ENCODE assay signal across 21 mouse cellular contexts in genomic region chr16:76429156-76429555, GRCm38 (mm10). TPM values are rescaled to one million over a fixed set of nuclear protein-coding genes. Genes with fewer than 3 reads are reported as not detected.
DNase-seq lines count a peak whose midpoint lies in the region; ATAC-seq and TF ChIP-seq lines count a peak whose summit lies in the region.
"Had no signal": no experiment of that assay in that cellular context is flagged by ENCODE, and none has a peak within 500 bp of the region (broad histone marks: within the 10 kb centered on the region; RNA-seq: fewer than 3 reads in every experiment).

No protein-coding gene starts in this region.

- H3K4me1 ChIP-seq in forebrain, embryonic 15.5 days, result peaks cover 10% of the 10 kb centered on the region; the same call in 1 of the 2 replicates
- 0 out of 2 replicates have a peak, but pooled peaks cover 3% of the 10 kb centered on the region for H3K4me1 ChIP-seq in forebrain, embryonic 14.5 days (ENCODE audit: control insufficient read depth, insufficient read depth, low read length)
- peaks cover 14% of the 10 kb centered on the region for H3K4me1 ChIP-seq in forebrain, embryonic 16.5 days (replicated peaks; ENCODE audit: control insufficient read depth, insufficient read depth, low read length)
- no peaks in the 10 kb centered on the region for H3K4me1 ChIP-seq in forebrain, embryonic 11.5 days (replicated peaks; ENCODE audit: control insufficient read depth, insufficient read depth, low read length)
- peaks cover 5% of the 10 kb centered on the region; the same call in 1 of the 2 replicates for H3K4me1 ChIP-seq in kidney, adult 2 months (ENCODE audit: control insufficient read depth, insufficient read depth, low read length)

- ATAC-seq in forebrain, embryonic 15.5 days (replicated peaks), result no peak
- no peak for ATAC-seq in forebrain, embryonic 14.5 days
- no peak for ATAC-seq in forebrain, embryonic 16.5 days
- ATAC-seq in forebrain, embryonic 11.5 days (replicated peaks; ENCODE audit: low FRiP score), result no peak
- ATAC-seq: activated CD4-positive, CD25-positive, alpha-beta regulatory T cell, adult 4 months; CD4-positive, CD25-positive, alpha-beta regulatory T cell, adult 4 months; Patski had no signal

- no peak overlapping the region for H3K4me2 ChIP-seq in forebrain, embryonic 15.5 days (replicated peaks)
- H3K4me2 ChIP-seq in forebrain, embryonic 14.5 days (ENCODE audit: low read length), result no peak overlapping the region
- H3K4me2 ChIP-seq in forebrain, embryonic 16.5 days (ENCODE audit: low read length), result no peak overlapping the region
- no peak overlapping the region for H3K4me2 ChIP-seq in forebrain, embryonic 11.5 days (ENCODE audit: low read depth, low read length, severe bottlenecking)

- no peaks in the 10 kb centered on the region for H3K9me3 ChIP-seq in forebrain, embryonic 15.5 days
- H3K9me3 ChIP-seq in forebrain, embryonic 14.5 days (replicated peaks; ENCODE audit: control insufficient read depth, low read length), result no peaks in the 10 kb centered on the region
- H3K9me3 ChIP-seq in forebrain, embryonic 16.5 days (ENCODE audit: control insufficient read depth, low read length), result no peaks in the 10 kb centered on the region
- no peaks in the 10 kb centered on the region for H3K9me3 ChIP-seq in forebrain, embryonic 11.5 days (ENCODE audit: control insufficient read depth, low read length)
- H3K9me3 ChIP-seq: G1E had no signal

- no peaks in the 10 kb centered on the region for H3K27me3 ChIP-seq in forebrain, embryonic 15.5 days
- no peaks in the 10 kb centered on the region for H3K27me3 ChIP-seq in forebrain, embryonic 14.5 days (replicated peaks; ENCODE audit: control insufficient read depth, insufficient read depth, low read length)
- H3K27me3 ChIP-seq in forebrain, embryonic 16.5 days (replicated peaks; ENCODE audit: control insufficient read depth, insufficient read depth, low read length), result no peaks in the 10 kb centered on the region
- no peaks in the 10 kb centered on the region for H3K27me3 ChIP-seq in forebrain, embryonic 11.5 days (ENCODE audit: control insufficient read depth, insufficient read depth, low read length)
- H3K27me3 ChIP-seq in kidney, adult 2 months (replicated peaks; ENCODE audit: control insufficient read depth, insufficient read depth, low read length), result no peaks in the 10 kb centered on the region
- H3K27me3 ChIP-seq: CH12.LX, Patski had no signal

- no peak overlapping the region for H3K9ac ChIP-seq in forebrain, embryonic 15.5 days (replicated peaks)
- H3K9ac ChIP-seq in forebrain, embryonic 14.5 days (ENCODE audit: low read length), result no peak overlapping the region
- no peak overlapping the region for H3K9ac ChIP-seq in forebrain, embryonic 16.5 days (replicated peaks; ENCODE audit: low read depth, low read length)
- no peak overlapping the region for H3K9ac ChIP-seq in forebrain, embryonic 11.5 days (ENCODE audit: low read length)

- no peaks in the 10 kb centered on the region for H3K36me3 ChIP-seq in forebrain, embryonic 15.5 days
- no peaks in the 10 kb centered on the region for H3K36me3 ChIP-seq in forebrain, embryonic 14.5 days (ENCODE audit: control insufficient read depth, insufficient read depth, low read length)
- no peaks in the 10 kb centered on the region for H3K36me3 ChIP-seq in forebrain, embryonic 16.5 days (ENCODE audit: control insufficient read depth, insufficient read depth)
- H3K36me3 ChIP-seq in forebrain, embryonic 11.5 days (ENCODE audit: control insufficient read depth, insufficient read depth, low read length), result no peaks in the 10 kb centered on the region
- H3K36me3 ChIP-seq in kidney, adult 2 months (ENCODE audit: control insufficient read depth, insufficient read depth, low read length), result no peaks in the 10 kb centered on the region
- H3K36me3 ChIP-seq: G1E had no signal

- peak; percentile 50 for DNase-seq in adrenal gland, adult 2 months
- DNase-seq in adrenal gland, postnatal 14 days, result no peak
- no peak for DNase-seq in forebrain, embryonic 14.5 days (ENCODE audit: low spot score)
- DNase-seq in forebrain, embryonic 11.5 days (ENCODE audit: low spot score), result no peak
- peak; percentile 20 for DNase-seq in kidney, adult 2 months
- no peak for DNase-seq in kidney, postnatal 14 days
- DNase-seq: adrenal gland, adult 8-10 months; adrenal gland, postnatal 10 days; adrenal gland, postnatal 25 days; B cell, adult 2 months; cerebellum, adult 11 months; cerebellum, adult 11-12 months; cerebellum, adult 18-20 months; cerebellum, adult 2 months had no signal

- H3K27ac ChIP-seq in forebrain, embryonic 15.5 days (replicated peaks), result 0 out of 2 replicates have a peak overlapping the region, but pooled peaks have one; percentile 1
- no peak overlapping the region for H3K27ac ChIP-seq in forebrain, embryonic 14.5 days (ENCODE audit: low read depth, low read length)
- peak overlapping the region; percentile 47 for H3K27ac ChIP-seq in forebrain, embryonic 16.5 days (ENCODE audit: low read length)
- no peak overlapping the region for H3K27ac ChIP-seq in forebrain, embryonic 11.5 days (ENCODE audit: low read depth, low read length)
- H3K27ac ChIP-seq in kidney, adult 2 months (ENCODE audit: insufficient read depth, low read depth, low read length), result no peak overlapping the region

- no peak for TF ChIP-seq CTCF in kidney, adult 2 months (conservative IDR thresholded peaks at IDR 0.05; ENCODE audit: insufficient read depth, insufficient read length, low read depth, low read length)

- no peak for TF ChIP-seq POLR2A in kidney, adult 2 months (IDR thresholded peaks at IDR 0.05; ENCODE audit: low read depth, low read length)

- 93% methylated on average over 3 of the region's 3 CpGs for WGBS in forebrain, embryonic 15.5 days
- 95% methylated on average over 3 of the region's 3 CpGs for WGBS in forebrain, embryonic 14.5 days
- 95% methylated on average over 3 of the region's 3 CpGs for WGBS in forebrain, embryonic 16.5 days
- 91% methylated on average over 3 of the region's 3 CpGs for WGBS in forebrain, embryonic 11.5 days
- 64% methylated on average over 3 of the region's 3 CpGs for WGBS in kidney, adult 2 months

- H3K4me3 ChIP-seq in forebrain, embryonic 15.5 days, result no peak overlapping the region
- H3K4me3 ChIP-seq in forebrain, embryonic 14.5 days (ENCODE audit: low read depth, low read length), result no peak overlapping the region
- H3K4me3 ChIP-seq in forebrain, embryonic 16.5 days (replicated peaks; ENCODE audit: low read length), result no peak overlapping the region
- no peak overlapping the region for H3K4me3 ChIP-seq in forebrain, embryonic 11.5 days (ENCODE audit: low read depth, low read length)
- no peak overlapping the region for H3K4me3 ChIP-seq in kidney, adult 2 months (ENCODE audit: insufficient read depth, low read depth, low read length)

RNA-seq across cellular contexts. Expression of gene Nrip1, which starts 55.5 kb away (rescaled TPM):
- 10 to 100 TPM; 80.3 to 95.3 TPM for total RNA-seq in adrenal gland, adult 2 months (2021)
- 7.6 and 7.7 TPM in 2 replicates for polyA plus RNA-seq in adrenal gland, adult 2 months (2012; rRNA removed)
- total RNA-seq in adrenal gland, postnatal 14 days (2021), result 65.2 and 66.5 TPM in 2 replicates
- 35.7 and 41.4 TPM in 2 replicates for polyA plus RNA-seq in forebrain, embryonic 15.5 days (2015; fragmentation: Nextera tagmentation; extraction: Ambion mirVana)
- polyA plus RNA-seq in forebrain, embryonic 14.5 days (2014; fragmentation: Nextera tagmentation; extraction: Ambion mirVana), result 16.5 and 24.0 TPM in 2 replicates
- polyA plus RNA-seq in forebrain, embryonic 16.5 days (2015; fragmentation: Nextera tagmentation; extraction: Ambion mirVana), result 38.7 and 44.4 TPM in 2 replicates
- 29.4 and 30.6 TPM in 2 replicates for polyA plus RNA-seq in forebrain, embryonic 11.5 days (2014; fragmentation: Nextera tagmentation; extraction: Ambion mirVana)
- polyA plus RNA-seq in kidney, adult 2 months (2012; rRNA removed), result 7.1 and 8.3 TPM in 2 replicates
- total RNA-seq: CH12.LX had no signal

Comparison
In these comparisons a context has a peak if more than half of its experiments do, and no peak if none do; other contexts are left out.
1. DNase-seq: peak in adrenal gland, adult 2 months (single experiment) and kidney, adult 2 months (single experiment); none in adrenal gland, postnatal 14 days (single experiment), forebrain, embryonic 14.5 days (single experiment), forebrain, embryonic 11.5 days (single experiment) and kidney, postnatal 14 days (single experiment).
2. H3K27ac ChIP-seq: peak in forebrain, embryonic 15.5 days (single experiment) and forebrain, embryonic 16.5 days (single experiment); none in forebrain, embryonic 14.5 days (single experiment), forebrain, embryonic 11.5 days (single experiment) and kidney, adult 2 months (single experiment).